Mouse (Mus musculus) neural tube, embryonic 12.5 days (tissue): ENCODE data around the gene Stxbp1. TPM values are rescaled to one million over a fixed set of nuclear protein-coding genes. Genes with fewer than 3 reads are reported as not detected.

ENCODE experiments used
- ATAC-seq: fragments of 200-750 bp; cut with Nextera tagmentation; 2 replicates; pipeline ENCODE4 v1.8.0; 2017; ENCODE audit warnings: low read depth, mild to moderate bottlenecking, moderate TSS enrichment, moderate library complexity; ENCODE audit not compliant: low FRiP score
- H3K27ac ChIP-seq: fragments of 300-500 bp; sonication (generic); 2 replicates; pipeline ENCODE4 v1.5.1; 2016
- H3K27me3 ChIP-seq: fragments of 300-500 bp; sonication (generic); replicated peaks from 2 replicates; pipeline ENCODE4 v1.6.1; 2016; ENCODE audit warnings: mild to moderate bottlenecking
- H3K36me3 ChIP-seq: fragments of 300-500 bp; sonication (generic); 2 replicates; pipeline ENCODE4 v1.6.1; 2016; ENCODE audit warnings: mild to moderate bottlenecking
- H3K4me1 ChIP-seq: fragments of 300-500 bp; sonication (generic); 2 replicates; pipeline ENCODE4 v1.6.1; 2016
- H3K4me2 ChIP-seq: fragments of 300-500 bp; sonication (generic); replicated peaks from 2 replicates; pipeline ENCODE4 v1.6.1; 2016; ENCODE audit warnings: mild to moderate bottlenecking
- H3K4me3 ChIP-seq: fragments of 300-500 bp; sonication (generic); 2 replicates; pipeline ENCODE4 v1.5.1; 2016
- H3K9ac ChIP-seq: fragments of 300-500 bp; sonication (generic); 2 replicates; pipeline ENCODE4 v1.6.1; 2016; ENCODE audit warnings: mild to moderate bottlenecking
- H3K9me3 ChIP-seq: fragments of 300-500 bp; sonication (generic); 2 replicates; pipeline ENCODE4 v1.6.1; 2016; ENCODE audit warnings: mild to moderate bottlenecking
- WGBS: fragments of 180-500 bp; shearing (Covaris S2); methylation state at CpG from one replicate; pipeline ENCODE4 v1.1.7; 2016; 5-methylcytosine and 5-hydroxymethylcytosine counted together
- polyA plus RNA-seq: library from polyadenylated mRNA; unstranded; fragments of >200 nt; fragmentation: Nextera tagmentation; extraction: Ambion mirVana; gene quantifications from 2 replicates; pipeline ENCODE4 v1.2.1, GENCODE M21; 2016

Stxbp1 gene
- polyA plus RNA-seq, 1 experiment from 2014 or later, result 130 TPM

DNA sequence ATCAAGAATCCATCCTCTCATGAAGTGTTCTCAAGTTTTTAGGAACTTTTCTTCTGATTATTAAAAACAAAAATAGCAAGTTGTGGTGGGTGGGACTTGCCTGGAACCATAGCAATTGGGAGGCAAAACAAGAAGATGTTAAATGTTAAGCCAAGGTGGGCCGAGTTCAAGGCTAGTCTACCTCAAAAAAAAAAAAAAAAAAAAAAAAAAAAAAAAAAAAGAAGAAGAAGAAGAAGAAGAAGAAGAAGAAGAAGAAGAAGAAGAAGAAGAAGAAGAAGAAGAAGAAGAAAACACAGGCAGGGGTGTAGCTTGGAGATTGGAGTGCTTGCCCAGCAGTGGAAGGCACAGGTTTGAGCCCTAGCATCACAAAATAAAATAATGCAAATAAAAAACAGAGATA is 22.3 kb downstream of the Stxbp1 start:
- Histone ChIP-seq H3K9ac (no peak overlapping the region), H3K36me3 (peaks cover 11% of the 10 kb centered on the region; the same call in 1 of the 2 replicates), H3K4me3 (no peak overlapping the region), H3K9me3 (no peaks in the 10 kb centered on the region), H3K27ac (no peak overlapping the region), H3K4me1 (peaks cover 22% of the 10 kb centered on the region), H3K27me3 (no peaks in the 10 kb centered on the region), H3K4me2 (no peak overlapping the region)
- ATAC-seq, result no peak
- 86% methylated on average over 1 of the region's 1 CpGs for WGBS

DNA sequence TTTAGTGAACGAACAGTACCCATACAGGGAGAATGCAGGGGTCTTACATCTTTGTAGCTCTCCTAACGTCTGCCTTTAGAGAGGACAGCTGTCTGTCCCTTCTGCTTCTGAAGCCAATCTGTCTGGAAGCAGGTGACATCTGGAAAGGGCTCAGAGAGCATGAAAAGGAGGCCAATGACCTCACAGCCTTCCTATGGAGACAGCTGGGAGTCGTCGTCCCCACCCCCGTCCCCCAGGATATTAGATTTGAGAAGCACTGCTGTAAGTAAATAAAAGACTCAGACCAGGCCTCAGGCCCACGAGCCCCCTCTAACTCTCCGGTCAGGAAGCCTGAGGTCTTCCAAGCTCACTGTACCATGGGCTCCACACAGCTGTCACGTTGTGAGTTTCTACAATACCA is 22.9 kb downstream of the Stxbp1 start:
- H3K4me2 ChIP-seq, result no peak overlapping the region
- H3K4me1 ChIP-seq, result peaks cover 22% of the 10 kb centered on the region
- no peak overlapping the region for H3K27ac ChIP-seq
- H3K27me3 ChIP-seq, result no peaks in the 10 kb centered on the region
- ATAC-seq, result no peak
- WGBS, result 26% methylated on average over 8 of the region's 8 CpGs
- peaks cover 11% of the 10 kb centered on the region; the same call in 1 of the 2 replicates for H3K36me3 ChIP-seq
- H3K9ac ChIP-seq, result no peak overlapping the region
- H3K4me3 ChIP-seq, result no peak overlapping the region
- no peaks in the 10 kb centered on the region for H3K9me3 ChIP-seq

- Histone ChIP-seq H3K9ac (no peak overlapping the region; the same call in 1 of the 2 replicates), H3K27me3 (no peaks in the 10 kb centered on the region), H3K4me3 (no peak overlapping the region), H3K36me3 (peaks cover 11% of the 10 kb centered on the region; the same call in 1 of the 2 replicates), H3K4me1 (peaks cover 22% of the 10 kb centered on the region), H3K9me3 (no peaks in the 10 kb centered on the region), H3K4me2 (no peak overlapping the region), H3K27ac (peak overlapping the region; percentile 8)
- no peak for ATAC-seq
- WGBS, result 45% methylated on average over 8 of the region's 8 CpGs
Observed at GRCm38 (mm10) chr2:32823579-32824154, 23.4 kb downstream of the Stxbp1 start.

- Histone ChIP-seq H3K9ac (no peak overlapping the region; the same call in 1 of the 2 replicates), H3K4me1 (peaks cover 22% of the 10 kb centered on the region), H3K9me3 (no peaks in the 10 kb centered on the region), H3K4me3 (no peak overlapping the region), H3K27ac (peak overlapping the region; percentile 8; the same call in 1 of the 2 replicates), H3K4me2 (no peak overlapping the region), H3K27me3 (no peaks in the 10 kb centered on the region), H3K36me3 (peaks cover 13% of the 10 kb centered on the region; the same call in 1 of the 2 replicates)
- no peak for ATAC-seq
- WGBS, result 34% methylated on average over 11 of the region's 11 CpGs
Observed at GRCm38 (mm10) chr2:32823153-32823552, 23.9 kb downstream of the Stxbp1 start.

DNA sequence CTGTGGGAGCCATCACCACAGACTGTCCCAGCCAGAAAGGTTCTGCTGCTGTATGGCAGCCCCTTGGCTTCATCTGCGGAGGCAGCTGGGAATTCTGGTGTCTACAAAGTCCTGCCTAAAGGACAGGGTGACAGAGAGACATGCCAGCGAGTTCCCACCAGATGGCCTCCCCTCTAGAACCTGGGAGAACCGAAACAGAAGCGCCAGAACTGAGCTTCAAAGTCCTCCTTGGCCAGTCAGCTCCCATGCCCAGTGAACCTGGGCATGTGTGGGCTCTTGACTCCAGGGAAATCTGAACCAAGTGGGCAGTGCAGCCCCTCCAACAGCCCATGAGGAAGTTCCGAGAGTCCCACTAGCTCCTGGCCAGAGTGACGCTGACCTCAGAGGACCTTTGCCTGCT is 24.4 kb downstream of the Stxbp1 start:
- no peak overlapping the region for H3K4me3 ChIP-seq
- ATAC-seq, result no peak
- peaks cover 22% of the 10 kb centered on the region for H3K4me1 ChIP-seq
- no peak overlapping the region for H3K27ac ChIP-seq
- H3K9ac ChIP-seq, result no peak overlapping the region
- whole genome bisulfite sequencing, result 85% methylated on average over 6 of the region's 6 CpGs
- no peak overlapping the region for H3K4me2 ChIP-seq
- no peaks in the 10 kb centered on the region for H3K9me3 ChIP-seq
- H3K36me3 ChIP-seq, result peaks cover 19% of the 10 kb centered on the region
- no peaks in the 10 kb centered on the region for H3K27me3 ChIP-seq

DNA sequence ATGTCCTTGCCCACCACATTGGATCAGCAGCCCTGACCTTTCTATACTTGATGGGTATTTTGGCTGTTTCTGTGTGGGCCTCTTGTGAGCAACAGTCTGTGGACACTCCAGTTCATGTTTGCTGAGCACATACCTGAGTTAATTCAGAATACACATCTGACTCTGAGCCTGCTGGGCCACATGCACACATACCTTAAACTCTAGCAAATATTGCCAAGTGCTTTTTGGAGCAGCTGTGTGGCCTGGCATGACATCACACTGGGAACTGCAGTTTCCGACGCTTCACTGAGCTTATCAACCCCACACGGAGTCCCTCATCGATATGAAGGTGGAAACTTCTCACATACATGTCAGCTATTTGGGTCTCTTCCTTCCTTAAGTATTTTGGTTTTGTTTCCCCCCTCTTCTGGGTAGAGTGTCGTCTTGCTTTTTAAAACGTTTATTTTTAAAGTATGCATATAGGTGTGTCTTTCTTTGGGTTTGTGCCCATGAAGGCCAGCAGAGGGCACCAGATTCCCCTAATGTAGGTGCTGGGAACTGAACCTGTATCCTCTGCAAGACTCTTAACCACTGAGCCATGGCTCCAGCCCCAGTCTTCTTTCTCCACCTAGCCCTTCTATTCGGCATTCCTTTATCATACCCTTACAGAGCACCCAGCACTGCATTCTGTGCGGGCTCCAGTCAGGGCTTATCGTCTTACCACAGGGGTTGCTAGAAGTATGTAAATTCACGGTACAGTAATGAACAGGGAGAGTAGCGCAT is 25.8 kb downstream of the Stxbp1 start:
- Histone ChIP-seq H3K36me3 (peaks cover 27% of the 10 kb centered on the region), H3K9ac (no peak overlapping the region), H3K9me3 (no peaks in the 10 kb centered on the region), H3K27ac (no peak overlapping the region), H3K27me3 (no peaks in the 10 kb centered on the region), H3K4me3 (no peak overlapping the region), H3K4me2 (no peak overlapping the region), H3K4me1 (peaks cover 22% of the 10 kb centered on the region)
- 73% methylated on average over 11 of the region's 11 CpGs for WGBS
- ATAC-seq, result no peak

DNA sequence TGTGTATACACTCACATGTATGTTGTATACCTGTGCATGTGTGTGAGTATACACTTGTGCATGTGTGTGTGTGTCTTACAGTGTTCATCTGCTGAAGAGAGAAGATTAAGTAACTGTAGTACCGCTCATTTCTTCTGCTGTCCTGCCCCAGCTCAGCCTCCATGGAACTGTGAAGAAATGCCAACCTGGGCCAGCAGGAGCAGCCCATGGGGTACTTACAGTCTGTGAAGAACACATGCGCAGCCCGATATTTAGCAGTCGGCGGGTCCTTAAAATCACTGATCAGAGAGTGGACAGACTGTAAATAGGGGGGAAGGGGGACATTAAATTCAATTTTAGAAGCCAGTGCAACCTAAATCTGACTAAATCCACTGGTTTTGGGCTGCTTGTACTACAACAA is 28.8 kb downstream of the Stxbp1 start:
- Histone ChIP-seq H3K9ac (no peak overlapping the region), H3K27me3 (no peaks in the 10 kb centered on the region), H3K4me3 (no peak overlapping the region), H3K9me3 (no peaks in the 10 kb centered on the region), H3K4me2 (no peak overlapping the region), H3K36me3 (peaks cover 41% of the 10 kb centered on the region), H3K4me1 (peaks cover 8% of the 10 kb centered on the region), H3K27ac (no peak overlapping the region)
- 95% methylated on average over 5 of the region's 5 CpGs for WGBS
- no peak for ATAC-seq

GRCm38 (mm10) chr2:32817589-32817988 is 29.5 kb downstream of the Stxbp1 start:
- no peak overlapping the region for H3K27ac ChIP-seq
- no peaks in the 10 kb centered on the region for H3K9me3 ChIP-seq
- no peak overlapping the region for H3K4me2 ChIP-seq
- H3K9ac ChIP-seq, result no peak overlapping the region
- ATAC-seq, result no peak
- 64% methylated on average over 7 of the region's 7 CpGs for WGBS
- H3K36me3 ChIP-seq, result peaks cover 47% of the 10 kb centered on the region
- no peaks in the 10 kb centered on the region for H3K27me3 ChIP-seq
- H3K4me1 ChIP-seq, result peaks cover 1% of the 10 kb centered on the region
- H3K4me3 ChIP-seq, result no peak overlapping the region

DNA sequence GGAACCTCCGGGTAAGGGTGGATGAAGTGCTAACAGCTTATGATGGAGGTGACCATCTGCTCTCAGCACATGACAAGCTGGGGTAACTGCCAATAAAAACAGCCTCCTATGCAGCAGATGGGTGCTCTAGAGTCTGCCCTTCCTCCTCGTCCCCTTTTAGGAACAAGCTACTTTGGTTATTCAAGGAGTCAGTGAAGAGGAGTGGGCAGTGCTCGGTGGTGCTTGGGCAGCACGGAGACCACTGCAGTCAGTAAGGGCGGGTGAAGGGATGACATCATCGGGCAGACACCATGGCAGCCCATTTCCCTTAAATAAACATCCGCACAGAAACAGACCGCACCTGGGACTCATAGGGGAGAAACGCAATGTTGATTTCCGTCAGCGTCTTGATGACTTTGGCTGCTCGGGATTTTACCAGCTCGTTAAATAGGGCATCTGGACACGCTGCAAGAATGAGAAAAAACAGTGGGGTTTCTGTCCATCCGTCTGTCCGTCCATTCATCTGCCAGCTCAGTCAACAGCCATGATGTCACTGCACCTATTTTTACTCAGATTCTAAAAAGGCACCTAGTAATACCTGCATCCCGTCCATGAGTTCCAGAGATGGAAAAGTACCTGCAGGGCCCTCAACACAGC is 30.0 kb downstream of the Stxbp1 start:
- WGBS, result 65% methylated on average over 17 of the region's 17 CpGs
- Histone ChIP-seq H3K4me1 (no peaks in the 10 kb centered on the region; the same call in none of the 2 replicates), H3K9me3 (no peaks in the 10 kb centered on the region), H3K4me3 (no peak overlapping the region), H3K4me2 (no peak overlapping the region), H3K9ac (no peak overlapping the region), H3K27ac (no peak overlapping the region), H3K36me3 (peaks cover 48% of the 10 kb centered on the region), H3K27me3 (no peaks in the 10 kb centered on the region)
- no peak for ATAC-seq

DNA sequence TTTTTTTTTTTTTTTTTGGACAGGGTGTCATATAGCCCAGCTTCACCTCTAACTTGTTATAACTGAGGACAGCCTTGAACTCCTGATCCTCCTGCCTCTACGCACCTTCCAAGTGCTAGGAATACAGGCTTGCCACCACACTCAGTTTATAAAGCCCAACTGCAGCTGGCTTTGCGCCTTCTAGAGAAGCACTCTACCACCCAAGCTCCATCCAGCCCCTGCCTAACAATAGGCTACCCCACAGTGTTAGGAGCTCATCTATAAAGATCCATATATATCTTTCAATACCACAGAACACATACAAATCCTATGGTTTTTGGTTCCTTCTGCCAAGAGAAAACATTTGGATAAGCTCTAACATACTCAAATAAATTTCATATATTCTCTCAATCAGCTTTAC is 30.5 kb downstream of the Stxbp1 start:
- no peak for ATAC-seq
- Histone ChIP-seq H3K4me3 (no peak overlapping the region), H3K9ac (no peak overlapping the region), H3K4me2 (no peak overlapping the region), H3K27me3 (no peaks in the 10 kb centered on the region), H3K4me1 (no peaks in the 10 kb centered on the region; the same call in 1 of the 2 replicates), H3K27ac (no peak overlapping the region), H3K9me3 (no peaks in the 10 kb centered on the region), H3K36me3 (peaks cover 53% of the 10 kb centered on the region)
- 86% methylated on average over 2 of the region's 2 CpGs for WGBS

GRCm38 (mm10) chr2:32811959-32812358 is 35.1 kb downstream of the Stxbp1 start:
- Histone ChIP-seq H3K27ac (no peak overlapping the region), H3K4me2 (no peak overlapping the region), H3K4me3 (no peak overlapping the region), H3K9ac (no peak overlapping the region), H3K4me1 (no peaks in the 10 kb centered on the region), H3K36me3 (peaks cover 63% of the 10 kb centered on the region), H3K27me3 (no peaks in the 10 kb centered on the region), H3K9me3 (no peaks in the 10 kb centered on the region)
- WGBS, result 84% methylated on average over 8 of the region's 8 CpGs
- no peak for ATAC-seq

DNA sequence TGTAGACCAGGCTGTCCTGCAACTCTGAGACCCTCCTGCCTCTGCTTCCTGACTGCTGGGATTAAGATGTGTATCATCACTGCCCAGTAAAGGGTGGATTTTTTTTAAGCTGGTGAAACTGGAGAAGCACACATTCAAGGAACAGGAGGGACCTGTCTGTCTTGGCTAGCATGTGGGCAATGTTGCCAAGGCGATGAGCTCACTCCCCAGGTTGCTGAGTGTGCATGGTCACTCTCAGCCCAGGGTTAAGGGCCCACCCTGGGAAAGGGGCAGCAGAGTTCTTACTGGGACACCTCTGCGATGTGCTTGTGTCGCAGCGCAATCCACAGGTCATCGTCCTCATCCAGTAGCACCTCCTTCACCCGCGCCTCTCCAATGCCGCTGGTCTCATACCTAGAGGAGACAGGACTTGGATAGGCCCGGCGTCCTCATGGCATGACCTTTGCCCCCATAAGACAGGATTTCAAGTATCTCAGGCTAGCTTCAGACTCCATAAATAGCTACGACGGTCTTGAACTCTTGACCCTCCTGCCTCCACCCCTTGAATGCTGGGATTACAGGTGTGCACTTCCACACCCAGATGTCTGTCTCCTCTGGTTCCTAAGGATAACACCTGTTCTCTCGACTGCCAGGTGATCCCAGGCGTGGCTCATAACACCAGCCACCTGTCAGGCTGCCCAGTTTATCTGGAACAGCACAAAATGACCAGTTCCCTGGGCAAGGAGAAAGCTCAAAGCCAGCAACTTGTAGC is 38.1 kb downstream of the Stxbp1 start:
- Histone ChIP-seq H3K36me3 (peaks cover 73% of the 10 kb centered on the region), H3K9ac (no peak overlapping the region), H3K27ac (no peak overlapping the region), H3K27me3 (no peaks in the 10 kb centered on the region), H3K4me3 (no peak overlapping the region), H3K9me3 (no peaks in the 10 kb centered on the region), H3K4me2 (no peak overlapping the region), H3K4me1 (no peaks in the 10 kb centered on the region)
- ATAC-seq, result no peak
- WGBS, result 92% methylated on average over 14 of the region's 14 CpGs
